Mouse (Mus musculus) heart, postnatal 0 days (tissue): Measurements from ENCODE around the gene Vwa3a.

Source experiments
- CTCF ChIP-seq: IDR thresholded peaks from 2 replicates; pipeline ENCODE4 v1.5.1; 2016; ENCODE audit warnings: antibody characterized with exemption, control low read depth, low read depth
- EP300 ChIP-seq: IDR thresholded peaks from 2 replicates; pipeline ENCODE4 v1.6.1; 2016; ENCODE audit warnings: antibody characterized with exemption, low read depth

GRCm38 (mm10) chr7:120754671-120755070, 15.6 kb downstream of the Vwa3a start:
- peak; percentile 98 for TF ChIP-seq CTCF
- no peak for TF ChIP-seq EP300
